ENCODE assay signal across 12 mouse cellular contexts in genomic region chr1:131938811-131939210, GRCm38 (mm10). TPM values are rescaled to one million over a fixed set of nuclear protein-coding genes. Genes with fewer than 3 reads are reported as not detected.
DNase-seq lines count a peak whose midpoint lies in the region; ATAC-seq lines count a peak whose summit lies in the region.
"Had no signal": no experiment of that assay in that cellular context is flagged by ENCODE, and none has a peak within 500 bp of the region (broad histone marks: within the 10 kb centered on the region; RNA-seq: fewer than 3 reads in every experiment).

No protein-coding gene starts in this region.

- 8% methylated on average over 1 of the region's 1 CpGs for WGBS in heart, embryonic 13.5 days
- 43% methylated on average over 1 of the region's 1 CpGs for WGBS in lung, embryonic 15.5 days
- 63% methylated on average over 1 of the region's 1 CpGs for WGBS in kidney, embryonic 15.5 days

- H3K9ac ChIP-seq in heart, embryonic 13.5 days, result no peak overlapping the region
- no peak overlapping the region for H3K9ac ChIP-seq in lung, embryonic 15.5 days
- no peak overlapping the region for H3K9ac ChIP-seq in kidney, embryonic 15.5 days
- H3K9ac ChIP-seq: embryonic facial prominence, embryonic 15.5 days; midbrain, embryonic 12.5 days had no signal

- intact Hi-C loops in gastrocnemius, postnatal 36 days (cut with DNase I), result loop anchor here (5.0 kb wide), 1 partner anchor 43 kb away; no protein-coding TSS in a partner anchor

- H3K27ac ChIP-seq in heart, embryonic 13.5 days (replicated peaks), result peak overlapping the region; percentile 65
- peak overlapping the region; percentile 60 for H3K27ac ChIP-seq in lung, embryonic 15.5 days
- no peak overlapping the region for H3K27ac ChIP-seq in kidney, embryonic 15.5 days
- H3K27ac ChIP-seq: embryonic facial prominence, embryonic 15.5 days; midbrain, embryonic 12.5 days had no signal

- H3K4me1 ChIP-seq in heart, embryonic 13.5 days, result peaks cover 43% of the 10 kb centered on the region
- H3K4me1 ChIP-seq in lung, embryonic 15.5 days, result no peaks in the 10 kb centered on the region; the same call in 1 of the 2 replicates
- H3K4me1 ChIP-seq in kidney, embryonic 15.5 days, result no peaks in the 10 kb centered on the region

- peaks cover 32% of the 10 kb centered on the region for H3K36me3 ChIP-seq in heart, embryonic 13.5 days
- peaks cover 21% of the 10 kb centered on the region for H3K36me3 ChIP-seq in lung, embryonic 15.5 days
- H3K36me3 ChIP-seq in kidney, embryonic 15.5 days, result peaks cover 30% of the 10 kb centered on the region

- H3K9me3 ChIP-seq in heart, embryonic 13.5 days, result no peaks in the 10 kb centered on the region
- no peaks in the 10 kb centered on the region for H3K9me3 ChIP-seq in lung, embryonic 15.5 days
- no peaks in the 10 kb centered on the region for H3K9me3 ChIP-seq in kidney, embryonic 15.5 days (replicated peaks)
- H3K9me3 ChIP-seq: embryonic facial prominence, embryonic 15.5 days; midbrain, embryonic 12.5 days had no signal

- H3K4me2 ChIP-seq in heart, embryonic 13.5 days, result no peak overlapping the region
- no peak overlapping the region for H3K4me2 ChIP-seq in lung, embryonic 15.5 days
- no peak overlapping the region for H3K4me2 ChIP-seq in kidney, embryonic 15.5 days
- H3K4me2 ChIP-seq: embryonic facial prominence, embryonic 15.5 days; midbrain, embryonic 12.5 days had no signal

- DNase-seq in gastrocnemius, postnatal 10 days, result peak; percentile 20
- no peak for DNase-seq in gastrocnemius, postnatal 36 days
- DNase-seq in NIH3T3 (ENCODE audit: low read depth), result peak; percentile 69
- no peak for DNase-seq in thymus, postnatal 4 days
- DNase-seq in layer of hippocampus, postnatal 25 days (ENCODE audit: extremely low spot score in 1 of 2, low spot score in 1 of 2), result no peak
- DNase-seq: cerebellum, adult 9-11 months had no signal

- H3K27me3 ChIP-seq in heart, embryonic 13.5 days (replicated peaks), result no peaks in the 10 kb centered on the region
- H3K27me3 ChIP-seq in lung, embryonic 15.5 days, result no peaks in the 10 kb centered on the region
- no peaks in the 10 kb centered on the region for H3K27me3 ChIP-seq in kidney, embryonic 15.5 days
- H3K27me3 ChIP-seq: embryonic facial prominence, embryonic 15.5 days; midbrain, embryonic 12.5 days had no signal

- peak; percentile 51; the same call in 1 of the 2 replicates for ATAC-seq in heart, embryonic 13.5 days (ENCODE audit: extremely low read depth, insufficient number of reproducible peaks, low FRiP score, low TSS enrichment)
- ATAC-seq in lung, embryonic 15.5 days (ENCODE audit: borderline replicate concordance, extremely low read depth, low FRiP score, low TSS enrichment), result peak; percentile 74
- no peak for ATAC-seq in kidney, embryonic 15.5 days (replicated peaks; ENCODE audit: low FRiP score)
- ATAC-seq: hindbrain, embryonic 16.5 days had no signal

- H3K4me3 ChIP-seq in heart, embryonic 13.5 days, result no peak overlapping the region
- no peak overlapping the region for H3K4me3 ChIP-seq in lung, embryonic 15.5 days
- H3K4me3 ChIP-seq in kidney, embryonic 15.5 days (replicated peaks), result no peak overlapping the region
- H3K4me3 ChIP-seq: embryonic facial prominence, embryonic 15.5 days; midbrain, embryonic 12.5 days had no signal

RNA-seq across cellular contexts. Expression of gene Slc45a3, which starts 24.0 kb away (rescaled TPM):
- total RNA-seq in gastrocnemius, postnatal 10 days (2021), result 1 to 10 TPM in 1 of 2 experiments, under 1 TPM in 1; 0.87 to 1.7 TPM
- total RNA-seq in gastrocnemius, postnatal 36 days (2021), result 1 to 10 TPM; 1.9 to 2.1 TPM
- 1.1 and 1.9 TPM in 2 replicates for polyA plus RNA-seq in heart, embryonic 13.5 days (2015; fragmentation: Nextera tagmentation; extraction: Ambion mirVana)
- polyA plus RNA-seq in lung, embryonic 15.5 days (2015; fragmentation: Nextera tagmentation; extraction: Ambion mirVana), result 2.3 and 2.7 TPM in 2 replicates
- 1 to 10 TPM; 2.4 TPM for total RNA-seq in layer of hippocampus, postnatal 25 days (2021)
- 7.9 and 9.1 TPM in 2 replicates for polyA plus RNA-seq in kidney, embryonic 15.5 days (2015; fragmentation: Nextera tagmentation; extraction: Ambion mirVana)

RNA-seq across cellular contexts. Expression of gene Nucks1, which starts 28.5 kb away (rescaled TPM):
- total RNA-seq in gastrocnemius, postnatal 10 days (2021), result 100 to 1,000 TPM; 102 to 105 TPM
- total RNA-seq in gastrocnemius, postnatal 36 days (2021), result 10 to 100 TPM; 55.6 to 61.1 TPM
- 44.5 and 47.1 TPM in 2 replicates for polyA plus RNA-seq in heart, embryonic 13.5 days (2015; fragmentation: Nextera tagmentation; extraction: Ambion mirVana)
- polyA plus RNA-seq in lung, embryonic 15.5 days (2015; fragmentation: Nextera tagmentation; extraction: Ambion mirVana), result 80.3 and 86.7 TPM in 2 replicates
- total RNA-seq in layer of hippocampus, postnatal 25 days (2021), result 100 to 1,000 TPM; 150 to 157 TPM
- polyA plus RNA-seq in kidney, embryonic 15.5 days (2015; fragmentation: Nextera tagmentation; extraction: Ambion mirVana), result 85.7 and 93.2 TPM in 2 replicates

Comparison
In these comparisons a context has a peak if more than half of its experiments do, and no peak if none do; other contexts are left out.
1. DNase-seq: peak in gastrocnemius, postnatal 10 days (single experiment) and NIH3T3 (single experiment); none in gastrocnemius, postnatal 36 days (0 of 2), thymus, postnatal 4 days (single experiment) and layer of hippocampus, postnatal 25 days (0 of 2).